Mouse (Mus musculus): ENCODE results near the gene Zdhhc14. TPM values are rescaled to one million over a fixed set of nuclear protein-coding genes. Genes with fewer than 3 reads are reported as not detected.

Gene Zdhhc14
- polyA plus RNA-seq, 1 experiment from 2014 or later, result 9.4 TPM

DNA sequence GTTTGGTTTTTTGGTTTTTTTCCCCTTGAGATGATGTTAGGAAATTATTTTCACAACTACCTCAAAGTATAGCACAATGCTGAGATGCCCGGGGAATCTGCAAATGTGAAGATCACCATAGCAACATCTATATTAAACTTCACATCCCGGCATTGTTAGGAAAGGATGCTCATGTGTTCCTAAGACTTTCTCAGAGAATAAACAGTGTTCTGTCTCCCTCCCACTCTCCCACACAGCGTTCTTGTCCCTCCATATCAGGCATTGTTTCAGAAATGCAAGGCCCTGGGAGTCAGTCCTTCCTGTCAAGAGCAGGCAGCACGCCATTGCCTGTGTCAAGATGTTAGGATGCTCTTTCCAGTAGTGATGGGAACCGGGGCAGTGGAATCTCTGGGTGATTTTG lies 51.7 kb downstream of the Zdhhc14 start:
- Histone ChIP-seq H3K27ac (replicated peaks) (peak overlapping the region; percentile 38; the same call in 1 of the 2 replicates), H3K9ac (replicated peaks) (no peak overlapping the region), H3K4me3 (no peak overlapping the region), H3K9me3 (no peaks in the 10 kb centered on the region), H3K36me3 (no peaks in the 10 kb centered on the region), H3K4me2 (replicated peaks) (no peak overlapping the region), H3K4me1 (no peaks in the 10 kb centered on the region), H3K27me3 (no peaks in the 10 kb centered on the region)
- 65% methylated on average over 5 of the region's 5 CpGs for WGBS
- no peak for ATAC-seq (replicated peaks)

DNA sequence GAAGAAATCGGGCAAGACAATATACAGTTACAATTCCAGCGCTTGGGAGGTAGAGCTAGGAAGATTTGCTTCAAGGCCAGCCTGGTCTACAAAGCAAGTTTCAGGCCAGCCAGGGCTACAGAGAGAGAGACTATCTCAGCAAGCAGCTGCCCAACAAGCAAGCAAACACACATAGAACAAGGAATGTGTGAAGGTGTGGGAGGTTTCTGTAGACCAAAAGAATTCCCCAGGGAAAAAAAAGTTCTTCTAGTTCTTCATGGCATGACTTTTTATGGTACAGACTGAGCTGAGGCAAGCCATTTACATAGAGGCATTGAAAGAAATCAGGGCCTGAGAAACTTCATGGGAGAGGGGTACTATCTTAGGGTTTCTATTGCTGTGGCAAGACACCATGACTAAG lies 52.7 kb downstream of the Zdhhc14 start:
- no peaks in the 10 kb centered on the region for H3K9me3 ChIP-seq
- H3K27me3 ChIP-seq, result no peaks in the 10 kb centered on the region
- no peak overlapping the region for H3K4me3 ChIP-seq
- no peaks in the 10 kb centered on the region for H3K36me3 ChIP-seq
- H3K27ac ChIP-seq (replicated peaks), result no peak overlapping the region
- H3K4me2 ChIP-seq (replicated peaks), result no peak overlapping the region
- WGBS, result 93% methylated on average over 2 of the region's 2 CpGs
- no peak for ATAC-seq (replicated peaks)
- H3K9ac ChIP-seq (replicated peaks), result no peak overlapping the region
- 0 out of 2 replicates have a peak, but pooled peaks cover 1% of the 10 kb centered on the region for H3K4me1 ChIP-seq

DNA sequence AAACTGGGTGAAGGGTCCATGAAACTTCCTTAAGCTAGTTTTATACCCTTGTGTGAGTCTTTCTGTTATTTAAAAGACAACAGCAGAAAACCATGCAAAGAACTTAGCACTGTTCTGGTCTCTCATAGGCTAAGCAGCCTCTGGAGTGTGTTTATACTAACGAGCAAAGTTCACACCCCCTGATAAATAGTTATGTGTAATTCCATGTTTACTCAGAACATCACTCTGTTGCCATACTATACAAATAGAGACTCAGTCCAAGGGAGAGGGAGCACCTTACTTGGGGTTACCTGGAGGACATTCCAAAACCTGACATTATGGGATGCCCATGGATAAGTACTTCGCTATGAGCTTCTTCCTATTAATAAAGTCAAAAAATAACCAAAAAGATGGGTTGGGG lies 56.2 kb downstream of the Zdhhc14 start:
- no peaks in the 10 kb centered on the region for H3K36me3 ChIP-seq
- no peak overlapping the region for H3K4me2 ChIP-seq (replicated peaks)
- H3K4me3 ChIP-seq, result no peak overlapping the region
- H3K9me3 ChIP-seq, result no peaks in the 10 kb centered on the region
- no peaks in the 10 kb centered on the region for H3K27me3 ChIP-seq
- no peak overlapping the region for H3K27ac ChIP-seq (replicated peaks)
- no peak overlapping the region for H3K9ac ChIP-seq (replicated peaks)
- WGBS, result 82% methylated on average over 2 of the region's 2 CpGs
- no peak for ATAC-seq (replicated peaks)
- H3K4me1 ChIP-seq, result 0 out of 2 replicates have a peak, but pooled peaks cover 5% of the 10 kb centered on the region

DNA sequence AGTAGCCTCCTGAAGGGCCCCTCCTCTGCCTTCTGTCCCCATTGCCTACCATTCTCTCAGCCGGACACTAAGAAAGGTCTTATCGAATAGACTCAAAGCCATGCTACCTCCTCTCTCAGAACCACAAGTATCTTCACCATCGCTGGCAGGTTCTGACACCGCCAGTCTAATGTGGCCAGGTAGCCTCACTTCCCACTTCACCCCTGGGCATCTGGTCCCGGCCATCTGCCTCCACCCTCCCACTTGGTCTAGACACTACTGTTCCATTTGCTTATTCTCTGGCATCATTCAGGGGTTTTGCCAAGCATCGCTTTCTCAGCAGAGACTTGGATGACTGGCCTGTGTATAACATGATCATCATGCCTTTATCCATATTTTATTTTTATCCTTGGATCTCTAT lies 57.1 kb downstream of the Zdhhc14 start:
- H3K27me3 ChIP-seq, result no peaks in the 10 kb centered on the region
- H3K9ac ChIP-seq (replicated peaks), result no peak overlapping the region
- H3K36me3 ChIP-seq, result no peaks in the 10 kb centered on the region
- H3K4me3 ChIP-seq, result no peak overlapping the region
- 91% methylated on average over 6 of the region's 6 CpGs for WGBS
- H3K27ac ChIP-seq (replicated peaks), result no peak overlapping the region
- no peaks in the 10 kb centered on the region for H3K9me3 ChIP-seq
- no peak for ATAC-seq (replicated peaks)
- H3K4me2 ChIP-seq (replicated peaks), result no peak overlapping the region
- H3K4me1 ChIP-seq, result 0 out of 2 replicates have a peak, but pooled peaks cover 5% of the 10 kb centered on the region

DNA sequence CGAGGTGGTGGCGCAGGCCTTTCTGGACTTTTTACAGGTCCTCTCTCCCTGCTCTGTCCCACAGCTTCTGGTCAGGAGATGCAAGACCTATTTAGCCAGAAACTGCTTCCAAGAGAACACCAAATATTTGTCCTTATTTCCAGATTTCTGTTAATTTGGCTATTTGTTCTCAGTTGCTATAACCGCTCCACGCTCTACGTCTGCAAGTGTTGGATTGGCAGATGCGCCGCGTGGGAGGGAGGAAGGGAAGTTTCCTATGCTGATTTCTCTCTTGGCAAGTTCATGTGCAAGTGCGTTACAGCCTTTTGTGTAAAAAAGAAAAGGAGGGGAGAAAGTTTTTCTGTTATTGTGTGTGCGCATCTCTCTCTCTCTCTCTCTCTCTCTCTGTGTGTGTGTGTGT lies 58.1 kb downstream of the Zdhhc14 start:
- Histone ChIP-seq H3K27me3 (no peaks in the 10 kb centered on the region), H3K4me2 (replicated peaks) (no peak overlapping the region), H3K4me3 (no peak overlapping the region), H3K36me3 (no peaks in the 10 kb centered on the region), H3K4me1 (0 out of 2 replicates have a peak, but pooled peaks cover 5% of the 10 kb centered on the region), H3K27ac (replicated peaks) (no peak overlapping the region), H3K9me3 (no peaks in the 10 kb centered on the region), H3K9ac (replicated peaks) (no peak overlapping the region)
- no peak for ATAC-seq (replicated peaks)
- 77% methylated on average over 10 of the region's 10 CpGs for WGBS

DNA sequence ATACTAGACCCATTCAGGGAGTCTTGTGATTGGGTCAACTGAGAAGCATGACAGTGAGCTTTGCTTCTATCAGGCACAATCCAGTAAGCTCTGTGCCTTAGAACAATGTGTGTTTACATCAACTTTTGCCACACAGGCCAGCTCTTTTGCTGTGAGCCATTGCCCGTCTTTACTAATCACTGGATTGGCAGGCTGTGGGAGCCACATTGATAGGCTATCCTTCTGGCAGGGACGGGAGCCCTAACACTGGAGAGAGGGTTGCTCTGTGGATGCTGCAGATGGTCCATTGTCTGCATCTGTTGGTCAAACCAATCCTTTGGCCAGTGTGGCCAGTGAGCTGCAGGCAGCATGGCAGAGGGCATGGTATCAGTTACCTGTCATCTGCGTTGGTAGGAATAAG lies 58.8 kb downstream of the Zdhhc14 start:
- Histone ChIP-seq H3K4me2 (replicated peaks) (no peak overlapping the region), H3K36me3 (no peaks in the 10 kb centered on the region), H3K9ac (replicated peaks) (no peak overlapping the region), H3K9me3 (no peaks in the 10 kb centered on the region), H3K27ac (replicated peaks) (no peak overlapping the region), H3K4me3 (no peak overlapping the region), H3K4me1 (0 out of 2 replicates have a peak, but pooled peaks cover 5% of the 10 kb centered on the region), H3K27me3 (no peaks in the 10 kb centered on the region)
- WGBS, result 69% methylated on average over 3 of the region's 3 CpGs
- ATAC-seq (replicated peaks), result no peak

DNA sequence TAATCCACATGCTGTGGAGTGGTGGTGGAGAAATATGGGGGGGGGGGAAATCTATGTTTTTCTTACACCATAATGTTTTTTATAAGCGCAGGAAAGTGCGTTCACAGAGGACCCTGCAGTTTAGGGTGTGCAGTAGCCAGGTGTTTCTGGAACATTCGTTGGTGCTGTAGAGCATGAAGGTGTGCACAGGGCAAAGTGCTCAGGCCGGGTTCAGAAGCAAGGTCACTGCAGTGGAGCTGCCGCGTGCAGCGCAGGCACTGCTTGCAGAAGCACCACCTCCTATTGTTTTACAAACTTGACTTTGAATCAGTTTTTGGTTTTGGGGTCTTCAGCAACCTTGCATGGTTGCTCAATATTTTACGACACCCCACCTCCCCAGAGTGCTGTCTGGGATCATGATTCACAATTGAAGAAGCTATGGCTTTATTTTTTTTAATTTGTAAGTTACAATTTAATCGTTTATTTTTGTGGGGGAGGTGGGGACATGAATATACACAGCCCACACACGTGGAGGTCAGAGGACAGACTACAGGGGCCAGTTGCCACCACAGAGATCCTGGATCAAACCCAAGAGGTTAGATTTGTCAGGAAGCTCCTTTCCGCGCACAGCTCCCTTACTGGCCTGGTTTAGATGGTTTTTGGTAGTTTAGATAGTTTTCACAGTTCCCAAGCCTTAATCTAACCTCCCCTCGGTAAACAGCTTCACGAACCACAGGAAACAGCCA lies 59.8 kb downstream of the Zdhhc14 start:
- no peak for ATAC-seq (replicated peaks)
- Histone ChIP-seq H3K4me2 (replicated peaks) (no peak overlapping the region), H3K4me3 (no peak overlapping the region), H3K9ac (replicated peaks) (no peak overlapping the region), H3K4me1 (0 out of 2 replicates have a peak, but pooled peaks cover 5% of the 10 kb centered on the region), H3K27ac (replicated peaks) (no peak overlapping the region), H3K27me3 (no peaks in the 10 kb centered on the region), H3K36me3 (no peaks in the 10 kb centered on the region), H3K9me3 (no peaks in the 10 kb centered on the region)
- WGBS, result 81% methylated on average over 14 of the region's 14 CpGs

DNA sequence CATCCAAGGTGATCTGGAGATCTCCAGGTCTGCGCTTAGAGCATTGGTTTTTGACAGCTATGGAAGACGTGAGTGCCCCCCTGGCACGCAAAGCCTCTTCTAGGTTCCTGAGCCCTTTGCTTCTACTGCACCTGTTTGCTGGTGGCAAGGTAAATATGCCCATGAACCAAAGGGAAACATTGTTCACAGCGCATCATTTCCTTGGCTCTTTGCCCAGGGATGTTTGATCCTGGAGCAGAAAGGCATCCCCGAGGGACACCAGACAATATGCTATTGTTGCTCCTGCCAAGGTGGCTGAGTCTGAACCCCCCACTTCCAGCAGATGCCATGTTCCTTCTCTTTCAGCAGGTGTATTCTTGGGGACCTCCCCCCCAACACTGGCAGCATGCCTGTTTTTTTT lies 61.2 kb downstream of the Zdhhc14 start:
- ATAC-seq (replicated peaks), result no peak
- Histone ChIP-seq H3K27me3 (no peaks in the 10 kb centered on the region), H3K36me3 (no peaks in the 10 kb centered on the region), H3K27ac (replicated peaks) (no peak overlapping the region), H3K4me2 (replicated peaks) (no peak overlapping the region), H3K9ac (replicated peaks) (no peak overlapping the region), H3K4me3 (no peak overlapping the region), H3K9me3 (no peaks in the 10 kb centered on the region), H3K4me1 (0 out of 2 replicates have a peak, but pooled peaks cover 5% of the 10 kb centered on the region)
- 68% methylated on average over 5 of the region's 5 CpGs for WGBS

DNA sequence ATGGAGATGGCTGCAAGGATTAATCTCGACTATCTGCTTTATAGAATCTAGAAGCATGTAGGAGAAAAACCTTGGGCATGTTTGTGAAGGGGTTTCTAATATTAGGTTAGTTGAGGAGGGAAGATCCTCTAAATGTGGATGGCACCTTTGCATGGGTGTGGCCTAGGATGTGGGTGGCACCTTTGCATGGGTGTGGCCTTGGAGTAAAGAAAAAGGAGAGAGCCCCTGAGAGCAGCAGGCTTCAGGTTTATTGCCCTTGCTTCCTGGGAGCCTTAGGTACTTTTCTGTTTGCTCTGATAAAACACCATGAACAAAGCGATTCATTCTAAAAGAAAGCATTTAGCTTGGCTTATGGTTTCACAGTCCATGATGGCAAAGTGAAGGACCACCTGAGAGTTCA lies 62.2 kb downstream of the Zdhhc14 start:
- no peaks in the 10 kb centered on the region for H3K36me3 ChIP-seq
- no peak for ATAC-seq (replicated peaks)
- no peak overlapping the region for H3K4me3 ChIP-seq
- 97% methylated on average over 2 of the region's 2 CpGs for WGBS
- H3K9me3 ChIP-seq, result no peaks in the 10 kb centered on the region
- no peak overlapping the region for H3K27ac ChIP-seq (replicated peaks)
- no peak overlapping the region for H3K9ac ChIP-seq (replicated peaks)
- H3K4me2 ChIP-seq (replicated peaks), result no peak overlapping the region
- H3K27me3 ChIP-seq, result no peaks in the 10 kb centered on the region
- 0 out of 2 replicates have a peak, but pooled peaks cover 5% of the 10 kb centered on the region for H3K4me1 ChIP-seq

DNA sequence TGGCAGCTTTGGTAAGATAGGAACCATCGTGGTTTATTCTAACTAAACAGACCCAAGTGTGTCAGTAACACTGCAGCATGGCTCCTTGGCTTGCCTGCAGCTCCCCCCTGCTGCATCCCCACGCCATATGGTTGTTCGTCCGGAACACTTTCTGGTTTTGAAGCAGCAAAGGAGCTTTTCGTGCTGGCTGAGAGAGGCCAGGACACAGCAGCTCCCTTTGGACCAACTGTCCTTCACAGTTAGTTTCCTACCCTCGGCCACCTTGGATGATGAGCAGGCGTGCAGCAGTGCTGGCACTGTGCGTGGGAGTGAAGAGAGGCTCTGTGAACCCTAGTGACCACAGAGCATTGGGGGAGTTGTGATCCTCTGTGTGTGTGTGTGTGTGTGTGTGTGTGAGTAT lies 64.2 kb downstream of the Zdhhc14 start:
- no peaks in the 10 kb centered on the region for H3K4me1 ChIP-seq
- ATAC-seq (replicated peaks), result no peak
- no peaks in the 10 kb centered on the region for H3K27me3 ChIP-seq
- H3K36me3 ChIP-seq, result no peaks in the 10 kb centered on the region
- 71% methylated on average over 8 of the region's 8 CpGs for WGBS
- no peak overlapping the region for H3K4me3 ChIP-seq
- no peak overlapping the region for H3K4me2 ChIP-seq (replicated peaks)
- H3K9ac ChIP-seq (replicated peaks), result no peak overlapping the region
- no peaks in the 10 kb centered on the region for H3K9me3 ChIP-seq
- no peak overlapping the region for H3K27ac ChIP-seq (replicated peaks)

DNA sequence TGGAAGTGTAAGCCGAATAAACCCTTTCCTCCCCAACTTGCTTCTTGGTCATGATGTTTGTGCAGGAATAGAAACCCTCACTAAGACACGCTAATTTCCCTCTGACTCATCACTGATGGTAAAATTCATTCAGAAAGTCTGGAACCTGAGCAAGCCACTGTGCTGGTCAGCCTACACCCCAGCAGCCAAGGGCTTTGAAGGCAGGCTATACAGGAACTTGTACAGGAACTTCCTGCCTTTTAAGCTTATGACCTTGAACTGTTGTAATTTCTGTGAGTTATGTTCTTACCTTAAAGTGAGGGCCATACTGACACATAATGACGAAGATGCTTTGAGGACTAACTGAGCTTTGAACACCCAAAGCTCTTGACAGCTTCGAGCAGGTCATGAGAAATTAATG lies 67.9 kb downstream of the Zdhhc14 start:
- no peak for ATAC-seq (replicated peaks)
- 89% methylated on average over 4 of the region's 4 CpGs for WGBS
- no peaks in the 10 kb centered on the region for H3K36me3 ChIP-seq
- H3K4me1 ChIP-seq, result no peaks in the 10 kb centered on the region
- H3K9me3 ChIP-seq, result no peaks in the 10 kb centered on the region
- no peak overlapping the region for H3K9ac ChIP-seq (replicated peaks)
- H3K4me2 ChIP-seq (replicated peaks), result no peak overlapping the region
- no peaks in the 10 kb centered on the region for H3K27me3 ChIP-seq
- no peak overlapping the region for H3K4me3 ChIP-seq
- H3K27ac ChIP-seq (replicated peaks), result no peak overlapping the region

DNA sequence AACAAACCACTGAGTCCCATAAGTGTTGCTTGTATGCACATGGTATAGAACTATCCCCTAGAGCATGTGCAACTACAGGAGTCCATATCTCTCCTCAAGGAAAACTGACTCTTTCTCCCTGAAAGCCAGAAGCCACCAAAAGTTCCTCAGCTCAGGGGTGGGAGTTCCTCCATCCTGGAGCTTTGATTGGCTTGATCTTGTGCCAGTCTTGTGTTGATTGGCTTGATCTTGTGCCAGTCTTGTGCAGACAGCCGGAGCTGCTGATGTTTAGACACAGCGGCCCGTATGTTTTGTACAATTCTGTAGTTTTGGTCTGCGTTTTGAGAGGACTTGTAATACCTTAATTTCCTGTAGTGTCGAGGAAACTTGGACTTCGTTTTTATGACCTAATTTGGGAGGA lies 70.8 kb downstream of the Zdhhc14 start:
- no peaks in the 10 kb centered on the region for H3K36me3 ChIP-seq
- no peak for ATAC-seq (replicated peaks)
- no peaks in the 10 kb centered on the region for H3K27me3 ChIP-seq
- H3K4me2 ChIP-seq (replicated peaks), result no peak overlapping the region
- no peaks in the 10 kb centered on the region for H3K4me1 ChIP-seq
- no peak overlapping the region for H3K4me3 ChIP-seq
- no peaks in the 10 kb centered on the region for H3K9me3 ChIP-seq
- no peak overlapping the region for H3K27ac ChIP-seq (replicated peaks)
- WGBS, result 87% methylated on average over 6 of the region's 6 CpGs
- no peak overlapping the region for H3K9ac ChIP-seq (replicated peaks)

DNA sequence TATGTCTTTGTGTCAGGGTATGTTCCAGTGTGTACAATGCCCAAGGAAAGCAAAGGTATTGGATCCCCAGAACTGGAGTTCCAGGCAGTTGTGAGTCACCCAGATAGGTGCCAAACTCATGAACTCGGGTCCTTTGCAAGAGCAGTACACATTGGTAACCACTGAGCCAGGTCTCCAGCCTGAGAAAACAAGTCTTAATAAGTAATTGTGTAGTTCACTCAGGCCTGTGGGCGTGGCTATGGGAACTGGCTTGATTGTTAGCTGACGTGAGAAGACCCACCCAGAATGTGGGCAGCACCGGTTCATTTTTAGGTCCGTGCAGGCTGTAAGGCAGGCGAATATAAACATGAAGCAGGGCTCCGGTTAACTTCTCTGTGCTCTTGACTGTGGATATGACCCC lies 73.6 kb downstream of the Zdhhc14 start:
- Histone ChIP-seq H3K4me1 (0 out of 2 replicates have a peak, but pooled peaks cover 4% of the 10 kb centered on the region), H3K9ac (replicated peaks) (no peak overlapping the region), H3K9me3 (no peaks in the 10 kb centered on the region), H3K4me2 (replicated peaks) (no peak overlapping the region), H3K27me3 (no peaks in the 10 kb centered on the region), H3K36me3 (no peaks in the 10 kb centered on the region), H3K4me3 (no peak overlapping the region), H3K27ac (replicated peaks) (no peak overlapping the region)
- no peak for ATAC-seq (replicated peaks)
- 70% methylated on average over 7 of the region's 7 CpGs for WGBS

All from forebrain, embryonic 15.5 days (tissue).